Mouse (Mus musculus): ENCODE results near the gene Myof.
A peak's percentile ranks its signal among the peaks of the same experiment; 100 is the strongest.

The Myof gene

GRCm38 (mm10) chr19:37954236-37954635, 89.1 kb downstream of the Myof start:
- DNase-seq (ENCODE audit: low spot score in 2 of 2), result no peak

- no peak for DNase-seq (ENCODE audit: low spot score in 2 of 2)
Observed at GRCm38 (mm10) chr19:37946696-37947095, 96.7 kb downstream of the Myof start.

- no peak for DNase-seq (ENCODE audit: low spot score in 2 of 2)
Observed at GRCm38 (mm10) chr19:37946053-37946452, 97.3 kb downstream of the Myof start.

- DNase-seq (ENCODE audit: low spot score in 2 of 2), result no peak
Observed at GRCm38 (mm10) chr19:37939203-37939602, 104.2 kb downstream of the Myof start.

- DNase-seq (ENCODE audit: low spot score in 2 of 2), result no peak
Observed at GRCm38 (mm10) chr19:37937092-37937491, 106.3 kb downstream of the Myof start.

GRCm38 (mm10) chr19:37934640-37935039, 108.7 kb downstream of the Myof start:
- DNase-seq (ENCODE audit: low spot score in 2 of 2), result no peak

GRCm38 (mm10) chr19:37932198-37932597, 111.2 kb downstream of the Myof start:
- no peak for DNase-seq (ENCODE audit: low spot score in 2 of 2)

GRCm38 (mm10) chr19:37927911-37928310, 115.5 kb downstream of the Myof start:
- DNase-seq (ENCODE audit: low spot score in 2 of 2), result no peak

- no peak for DNase-seq (ENCODE audit: low spot score in 2 of 2)
Observed at GRCm38 (mm10) chr19:37925323-37925722, 118.1 kb downstream of the Myof start.

- DNase-seq (ENCODE audit: low spot score in 2 of 2), result no peak
Observed at GRCm38 (mm10) chr19:37924266-37924665, 119.1 kb downstream of the Myof start.

- DNase-seq (ENCODE audit: low spot score in 2 of 2), result no peak
Observed at GRCm38 (mm10) chr19:37921098-37921497, 122.3 kb downstream of the Myof start.

GRCm38 (mm10) chr19:37918515-37918932, 124.9 kb downstream of the Myof start:
- DNase-seq (ENCODE audit: low spot score in 2 of 2), result no peak

GRCm38 (mm10) chr19:37914261-37914660, 129.1 kb downstream of the Myof start:
- DNase-seq (ENCODE audit: low spot score in 2 of 2), result no peak

GRCm38 (mm10) chr19:37912501-37912900, 130.9 kb downstream of the Myof start:
- no peak for DNase-seq (ENCODE audit: low spot score in 2 of 2)

GRCm38 (mm10) chr19:37909830-37910261, 133.5 kb downstream of the Myof start:
- no peak for DNase-seq (ENCODE audit: low spot score in 2 of 2)

GRCm38 (mm10) chr19:37907451-37908320, 135.7 kb downstream of the Myof start:
- DNase-seq (ENCODE audit: low spot score in 2 of 2), result peak; percentile 42 to 50

GRCm38 (mm10) chr19:37906916-37907315, 136.5 kb downstream of the Myof start:
- DNase-seq (ENCODE audit: low spot score in 2 of 2), result no peak

GRCm38 (mm10) chr19:37896081-37896480, 147.3 kb downstream of the Myof start:
- DNase-seq (ENCODE audit: low spot score in 2 of 2), result no peak

- no peak for DNase-seq (ENCODE audit: low spot score in 2 of 2)
Observed at GRCm38 (mm10) chr19:37891006-37891405, 152.4 kb downstream of the Myof start.

- DNase-seq (ENCODE audit: low spot score in 2 of 2), result peak; percentile 22 to 31
Observed at GRCm38 (mm10) chr19:37886355-37887120, 156.8 kb downstream of the Myof start.

- no peak for DNase-seq (ENCODE audit: low spot score in 2 of 2)
Observed at GRCm38 (mm10) chr19:37881431-37882081, 161.8 kb downstream of the Myof start.

- DNase-seq (ENCODE audit: low spot score in 2 of 2), result no peak
Observed at GRCm38 (mm10) chr19:37877511-37878167, 165.7 kb downstream of the Myof start.

Measured in right cerebral cortex, postnatal 36 days (tissue).